Mouse (Mus musculus) neural tube, embryonic 10.5 days (tissue): ENCODE results near the gene Gpam.

ENCODE experiments used
- DNase-seq: peaks from one replicate; pipeline ENCODE4 v3.0.0-alpha.2; 2017; ENCODE audit warnings: low spot score; ENCODE audit errors: extremely low spot score

Gpam gene

DNA sequence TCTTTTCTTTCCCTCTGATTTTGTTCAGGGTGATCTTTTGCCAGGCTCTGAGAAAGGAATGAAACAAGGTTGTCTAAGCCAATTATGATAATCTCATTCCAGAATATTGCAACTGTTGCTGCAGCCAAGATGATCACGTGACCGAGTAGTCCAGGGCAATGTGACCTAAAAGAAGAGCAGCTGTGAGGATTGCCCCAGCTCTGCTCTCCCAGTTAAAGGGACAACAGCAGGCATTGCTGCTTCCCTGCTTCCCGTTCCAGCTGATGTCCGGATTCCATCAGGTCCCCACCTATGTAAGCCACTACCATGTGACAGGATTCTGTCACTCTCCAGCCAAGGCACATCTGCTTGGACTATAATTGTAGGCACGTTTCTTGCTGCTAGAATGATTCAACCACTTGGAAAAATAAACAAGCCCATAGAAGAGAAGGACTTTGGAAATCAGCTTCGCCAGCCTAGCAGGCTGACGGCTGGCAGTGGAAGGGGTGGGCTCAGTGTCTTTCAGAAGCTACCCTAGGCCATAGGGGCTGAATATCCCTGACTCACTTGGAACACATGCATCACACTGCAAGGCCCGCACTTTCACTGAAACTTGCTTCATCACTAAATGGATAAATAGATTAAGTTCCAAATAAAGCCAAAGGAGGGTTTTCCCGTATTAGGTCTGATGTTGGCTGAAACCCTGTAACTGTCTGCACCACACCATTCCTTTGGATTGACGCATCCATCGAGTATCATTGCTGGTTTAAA lies 23.8 kb downstream of the Gpam start:
- DNase-seq, result no peak

DNA sequence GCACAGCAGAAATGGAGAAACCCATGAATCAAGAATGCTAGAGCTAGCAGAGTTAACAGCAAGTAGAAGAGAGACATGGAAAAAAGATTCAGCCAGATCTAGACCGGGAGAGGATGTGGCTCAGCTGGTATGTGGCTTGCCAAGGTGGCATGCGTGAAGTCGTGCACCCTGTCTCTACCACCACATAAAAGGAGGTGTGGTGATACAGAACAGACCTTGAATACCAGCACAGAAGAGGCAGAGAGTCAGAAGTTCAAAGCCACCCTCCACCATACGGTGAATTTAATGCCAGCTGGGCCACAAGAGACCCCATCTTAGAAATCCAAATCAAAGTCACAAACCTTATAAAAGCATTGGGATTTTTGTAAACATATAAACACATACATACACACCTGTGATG lies 25.4 kb downstream of the Gpam start:
- DNase-seq, result no peak

DNA sequence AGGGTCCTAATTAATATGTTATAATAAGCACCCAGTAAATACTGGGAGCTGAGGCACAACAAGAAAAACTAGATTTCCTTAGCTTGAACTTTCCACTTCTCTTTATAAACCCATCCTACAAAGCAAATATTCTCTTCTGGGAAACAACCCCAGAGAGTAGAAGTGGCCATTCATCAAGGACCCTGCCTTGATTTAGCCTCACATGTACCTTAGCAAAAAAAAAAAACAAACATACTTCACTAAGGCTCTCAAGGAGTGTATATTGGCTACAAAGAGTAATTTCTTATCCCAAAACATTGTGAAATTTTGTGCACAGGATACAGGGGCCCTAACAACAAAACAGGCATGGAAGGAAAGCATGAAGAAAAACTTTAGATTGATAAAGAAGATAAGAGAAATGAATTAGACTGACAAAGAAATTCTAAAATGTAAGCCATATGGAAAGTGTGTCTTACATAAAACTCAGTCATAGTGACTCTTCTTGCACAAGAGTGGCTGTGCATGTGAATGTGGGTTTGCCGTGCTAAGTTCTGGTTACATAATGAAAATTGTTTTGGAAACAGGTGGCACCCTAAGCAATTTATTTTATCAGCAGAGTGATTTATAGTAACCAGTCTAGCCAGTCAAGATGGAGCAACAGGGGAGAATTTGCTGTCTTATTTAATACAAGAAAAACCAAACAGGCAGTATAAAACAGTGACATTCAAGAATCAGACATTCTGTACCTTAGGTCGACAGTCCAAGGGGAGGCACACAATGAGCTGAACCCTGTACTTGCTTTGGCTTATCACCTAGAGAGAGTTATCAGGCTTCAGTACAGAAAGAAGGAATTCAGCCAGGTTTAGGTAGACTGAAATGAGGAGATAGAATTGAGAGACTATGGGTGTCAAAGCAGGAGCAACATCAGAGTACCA lies 26.6 kb downstream of the Gpam start:
- no peak for DNase-seq

DNA sequence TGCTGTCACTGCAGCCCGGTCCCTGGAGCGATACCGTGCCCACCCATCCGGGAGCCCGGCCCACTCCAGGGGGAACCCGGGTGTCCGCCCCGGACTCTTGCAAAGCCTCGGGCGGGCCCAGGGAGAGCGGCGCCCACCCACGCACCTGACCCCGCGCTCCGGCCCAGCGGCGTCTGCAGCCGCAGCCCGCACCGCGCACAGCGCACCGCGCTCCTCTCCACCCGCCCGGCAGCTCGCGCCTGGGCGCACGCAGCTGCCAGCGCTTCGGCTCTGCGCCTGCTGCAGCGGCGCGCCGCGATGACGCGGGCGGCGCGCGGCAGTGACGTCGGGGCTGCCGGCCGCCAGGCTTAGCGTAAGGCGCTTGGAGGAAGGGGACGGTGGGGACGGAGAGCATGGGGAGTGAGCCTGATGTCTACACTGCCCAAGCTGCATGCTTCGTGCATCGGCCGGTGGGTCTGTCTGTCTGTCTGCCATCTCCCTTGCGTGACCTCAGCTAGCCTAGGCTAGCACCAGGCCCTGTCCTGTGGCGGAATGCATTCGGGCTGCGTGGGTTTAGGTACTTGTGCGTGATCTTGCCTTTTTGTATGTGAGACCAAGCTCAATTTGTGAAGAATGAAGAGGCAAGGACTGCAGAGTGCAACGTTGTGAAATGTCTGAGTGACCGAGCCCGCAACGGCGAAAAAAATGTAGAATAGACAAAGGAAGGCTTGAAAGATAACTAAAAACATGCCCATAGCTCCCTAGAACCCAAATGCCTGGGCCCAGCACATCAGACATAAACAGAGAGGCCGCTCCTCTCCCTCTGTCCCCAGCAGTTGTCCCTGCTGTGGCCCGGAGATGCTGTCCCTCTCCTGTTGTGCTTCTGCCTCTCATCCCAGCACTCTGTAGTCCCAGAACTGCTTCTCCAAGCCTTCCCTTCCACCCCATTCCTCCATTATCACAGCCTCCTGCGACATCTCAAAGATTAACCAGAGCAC lies 27.6 kb downstream of the Gpam start:
- DNase-seq, result peak; percentile 90

DNA sequence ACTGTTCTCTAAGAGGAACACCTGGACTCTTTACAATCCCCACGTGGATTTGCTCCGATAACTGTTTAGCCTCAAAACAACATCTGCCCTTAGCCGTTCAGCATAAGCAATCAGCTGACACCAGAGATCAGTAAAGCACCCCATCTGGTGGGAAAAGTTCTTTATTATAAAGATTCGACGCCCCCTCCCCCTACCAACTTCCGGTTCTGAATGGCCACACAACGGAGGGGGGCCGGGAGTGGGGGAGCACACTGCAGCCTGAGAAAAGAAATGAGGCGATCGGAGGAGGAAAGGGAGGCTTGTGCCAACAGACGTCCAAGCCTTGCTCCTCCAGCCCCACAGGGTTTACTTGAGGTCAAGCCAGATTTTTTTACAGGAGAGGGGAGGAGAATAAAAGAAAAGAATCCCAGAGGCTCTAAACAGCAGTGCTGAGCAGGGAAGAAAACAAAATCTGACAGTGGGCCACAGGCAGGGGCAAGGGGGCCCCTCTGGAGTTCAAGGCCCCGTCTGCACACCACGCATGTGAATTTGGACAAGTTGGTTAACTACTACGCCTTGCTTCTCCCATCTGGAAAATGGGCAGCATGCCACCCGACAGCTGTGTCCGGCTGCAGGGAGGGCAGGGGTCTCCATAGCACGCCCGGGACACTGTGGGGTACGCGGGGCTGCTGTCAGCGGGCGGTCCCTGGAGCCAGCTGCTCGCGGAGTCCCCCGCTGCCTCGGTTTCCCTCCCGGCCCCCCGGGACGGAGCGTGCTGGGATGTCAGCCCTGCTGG lies 28.4 kb downstream of the Gpam start:
- DNase-seq, result peak; percentile 42

DNA sequence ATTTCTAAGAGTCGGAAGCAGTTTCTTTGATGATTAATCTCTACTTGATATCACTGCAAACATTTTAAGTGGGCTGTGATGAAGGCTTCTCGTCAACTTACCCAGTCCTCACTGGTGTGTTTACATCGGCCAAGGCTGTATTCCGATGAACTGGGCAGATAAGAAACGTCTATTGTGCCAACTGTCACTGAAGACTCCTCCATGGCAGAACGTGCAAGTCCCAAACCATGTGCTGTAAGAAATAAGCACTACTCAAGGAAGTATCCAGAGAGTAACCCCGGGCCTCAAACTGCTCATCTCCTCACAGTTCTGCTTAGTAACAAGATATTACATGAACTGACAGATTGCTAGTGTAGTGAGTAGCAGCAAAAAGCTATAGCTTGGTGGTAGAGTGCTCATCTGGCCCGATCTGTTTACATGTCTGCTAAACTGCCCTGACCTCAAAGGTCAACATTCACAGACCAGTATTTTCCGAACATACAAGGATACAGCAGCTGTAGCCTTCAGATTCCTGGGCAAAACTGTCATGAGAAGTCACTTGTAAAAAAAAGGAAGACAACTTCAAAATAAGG lies 29.6 kb downstream of the Gpam start:
- no peak for DNase-seq

DNA sequence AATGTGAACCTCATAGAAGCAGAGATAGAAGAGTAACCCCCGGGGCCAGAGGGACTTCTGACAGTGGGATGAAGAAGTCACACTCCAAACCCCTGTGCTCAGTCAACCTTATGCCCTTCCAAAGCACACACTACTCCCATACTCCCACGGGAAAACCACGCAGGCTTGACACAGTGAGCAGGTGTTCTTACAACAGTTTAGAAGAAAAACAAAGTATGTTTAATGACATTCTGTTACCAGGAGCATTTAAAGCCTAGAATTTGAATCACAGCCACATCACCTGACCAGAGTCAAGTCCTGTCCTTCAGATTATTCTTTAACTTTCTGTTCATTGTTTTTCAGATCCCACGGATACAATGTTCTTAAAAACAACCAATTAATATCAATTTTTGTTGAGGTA lies 30.4 kb downstream of the Gpam start:
- no peak for DNase-seq

DNA sequence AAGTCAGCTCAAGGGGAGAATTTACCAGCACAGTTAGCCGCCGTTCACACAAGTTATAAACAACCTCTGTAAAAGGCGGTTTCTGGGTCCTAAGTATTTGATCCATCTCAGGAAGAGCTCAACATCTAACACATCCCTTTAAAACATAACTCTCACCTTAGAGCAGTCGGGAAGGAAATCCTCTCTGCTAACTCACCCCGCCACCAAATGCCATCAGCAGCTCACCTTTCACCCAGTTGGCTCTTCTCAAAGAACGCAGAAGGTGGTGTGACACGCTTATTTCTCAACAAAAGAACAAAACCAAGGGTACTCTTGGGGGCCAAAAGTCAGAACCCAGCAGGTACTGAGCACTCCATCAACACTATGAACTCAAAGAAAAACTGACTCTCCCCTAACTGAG lies 31.5 kb downstream of the Gpam start:
- no peak for DNase-seq

DNA sequence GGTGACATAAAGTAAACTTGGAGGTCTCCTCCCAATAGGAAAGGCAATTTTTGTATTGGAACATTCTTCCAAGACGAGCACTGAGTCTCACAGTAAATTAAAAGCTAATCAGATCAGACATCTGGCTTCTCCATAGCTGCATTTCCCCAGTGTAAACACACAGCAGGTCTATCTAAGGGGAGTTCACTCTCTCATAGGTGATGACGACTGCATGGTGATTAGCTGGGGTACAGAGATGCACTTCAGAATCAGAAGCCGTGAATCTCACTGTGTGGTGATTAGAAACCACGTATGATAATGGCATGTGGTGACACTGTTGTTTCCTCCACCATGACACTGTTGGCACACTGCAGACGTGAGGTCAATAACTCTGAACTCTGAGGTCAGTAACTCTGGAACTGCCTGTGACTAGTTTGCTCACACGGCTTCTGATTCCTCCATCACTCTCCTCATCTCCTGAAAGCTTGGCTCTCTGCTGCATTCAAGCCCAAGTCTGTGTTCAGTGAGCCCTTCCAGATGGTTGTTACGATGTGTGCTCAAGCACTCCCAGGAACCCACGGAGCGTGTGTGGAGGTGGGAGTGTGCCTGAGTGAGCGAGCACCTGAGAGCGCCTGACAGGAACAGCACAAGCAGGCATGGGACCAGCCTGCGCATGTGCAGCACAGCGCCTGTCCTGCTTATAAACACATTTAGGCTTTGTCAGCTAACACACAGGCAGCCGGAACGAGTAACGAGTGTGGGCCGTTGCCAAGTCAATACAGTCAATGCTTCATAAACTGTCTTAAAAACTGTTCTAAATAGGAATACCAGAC lies 35.2 kb downstream of the Gpam start:
- no peak for DNase-seq

DNA sequence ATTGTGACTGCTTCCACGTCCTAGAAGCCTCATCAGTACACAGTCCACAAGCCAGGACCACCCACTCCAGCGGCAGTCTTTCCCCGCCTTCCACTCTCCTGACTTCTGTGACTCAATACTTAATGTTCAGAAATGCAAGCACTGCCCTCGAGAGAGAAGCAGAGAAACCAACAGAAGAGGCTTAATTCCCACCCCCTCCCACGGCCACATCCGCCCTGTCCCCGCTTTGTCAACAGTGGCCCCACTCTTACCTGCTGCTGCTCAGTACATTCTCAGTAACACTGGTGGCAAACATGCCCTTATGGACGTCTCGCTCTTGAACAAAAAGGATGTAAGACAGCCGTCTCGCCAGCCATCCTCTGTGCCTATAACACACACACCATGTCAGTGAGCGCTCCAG lies 36.2 kb downstream of the Gpam start:
- no peak for DNase-seq

DNA sequence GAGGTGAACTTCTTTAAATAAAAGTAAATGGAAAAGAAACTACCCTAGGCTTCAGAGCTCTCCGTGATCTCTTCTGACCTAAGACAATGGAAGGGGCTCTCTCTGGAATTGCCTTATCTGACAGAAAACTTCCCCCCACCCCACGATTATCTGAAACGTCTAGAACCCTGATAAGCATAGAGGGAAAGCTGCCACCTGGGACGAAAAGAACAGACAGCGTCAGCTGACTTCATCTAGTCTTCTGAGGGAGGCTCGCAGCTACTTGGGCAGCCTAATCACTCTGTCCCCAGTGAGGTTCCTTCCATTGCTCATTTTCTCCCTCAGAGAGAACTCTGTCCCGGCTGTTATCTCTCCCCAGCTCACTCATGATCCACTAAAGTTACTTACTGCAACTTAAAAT lies 36.9 kb downstream of the Gpam start:
- DNase-seq, result no peak

DNA sequence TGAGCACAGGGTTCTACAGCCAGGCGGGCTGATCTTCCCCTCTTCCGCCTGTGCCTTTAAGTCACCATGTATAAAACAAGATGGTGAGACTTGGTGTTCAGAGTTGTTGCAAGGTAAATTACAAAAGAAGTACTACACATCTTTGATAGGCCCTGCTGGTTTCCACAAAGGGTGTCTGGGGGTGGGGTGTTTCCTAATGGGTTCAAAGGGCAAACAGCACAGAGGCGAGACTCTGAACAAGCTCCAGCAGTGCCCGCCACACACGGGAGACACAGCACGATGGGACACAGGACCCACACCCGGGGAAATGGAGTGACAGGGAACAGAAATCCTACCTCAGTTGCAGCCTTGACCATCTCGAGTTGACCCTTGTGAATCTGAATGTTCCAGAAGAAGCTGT lies 39.3 kb downstream of the Gpam start:
- DNase-seq, result no peak

DNA sequence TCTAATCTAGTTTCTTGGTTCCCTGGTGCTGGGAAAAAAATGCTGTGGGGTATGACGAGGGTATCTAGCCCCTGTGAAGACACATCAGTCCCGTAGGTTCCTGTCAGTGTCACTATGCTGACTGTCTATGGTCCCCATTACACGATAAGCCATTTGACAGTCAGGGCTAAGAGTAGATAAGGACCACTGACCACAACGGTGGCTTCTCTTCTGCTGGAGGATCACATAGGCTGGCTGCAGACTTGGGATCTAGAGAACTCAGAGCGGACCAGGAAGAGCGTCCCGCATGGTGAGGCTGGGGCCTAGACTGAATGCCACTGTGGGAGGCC lies 41.2 kb downstream of the Gpam start:
- no peak for DNase-seq

DNA sequence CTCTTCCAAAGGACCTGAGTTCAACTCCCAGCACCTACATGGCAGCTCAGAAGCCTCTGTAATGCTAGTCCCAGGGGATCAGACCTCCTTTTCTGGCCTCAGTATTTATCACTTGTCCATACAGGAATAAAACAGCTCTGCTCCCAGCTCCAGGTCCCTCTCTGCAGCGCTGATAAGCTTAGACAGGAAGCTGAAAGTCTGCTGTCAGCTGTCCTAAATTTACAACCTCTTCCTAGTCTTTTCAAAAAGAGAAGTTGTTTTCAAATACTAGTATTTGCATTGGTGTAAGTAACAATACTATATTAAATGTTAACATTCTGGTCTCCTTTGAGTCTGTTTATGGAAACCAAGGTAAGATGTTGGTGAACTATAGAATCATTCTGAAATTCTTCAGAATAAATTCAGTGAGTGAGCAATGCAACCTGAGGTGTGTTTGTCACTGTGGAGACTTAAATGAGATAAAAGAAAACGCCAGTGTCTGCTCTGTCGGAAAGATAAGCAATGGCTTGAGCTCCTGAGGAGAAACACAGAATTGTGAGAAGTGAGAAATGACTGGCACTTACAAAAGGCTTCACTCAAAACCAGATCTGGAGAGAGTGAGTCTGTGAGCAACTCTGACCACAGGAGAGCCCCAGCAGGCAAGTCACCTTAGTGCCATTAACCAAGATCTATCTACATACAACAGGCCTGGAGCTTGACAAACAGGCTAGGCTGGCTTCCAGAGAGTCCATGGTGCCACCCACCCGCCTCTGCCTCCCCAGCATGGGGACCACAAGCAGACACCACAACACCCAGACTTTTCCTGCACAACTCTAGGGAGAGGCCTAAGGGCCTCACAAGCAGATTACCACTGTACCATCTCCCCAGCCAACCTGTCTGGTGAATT lies 41.8 kb downstream of the Gpam start:
- DNase-seq, result no peak

DNA sequence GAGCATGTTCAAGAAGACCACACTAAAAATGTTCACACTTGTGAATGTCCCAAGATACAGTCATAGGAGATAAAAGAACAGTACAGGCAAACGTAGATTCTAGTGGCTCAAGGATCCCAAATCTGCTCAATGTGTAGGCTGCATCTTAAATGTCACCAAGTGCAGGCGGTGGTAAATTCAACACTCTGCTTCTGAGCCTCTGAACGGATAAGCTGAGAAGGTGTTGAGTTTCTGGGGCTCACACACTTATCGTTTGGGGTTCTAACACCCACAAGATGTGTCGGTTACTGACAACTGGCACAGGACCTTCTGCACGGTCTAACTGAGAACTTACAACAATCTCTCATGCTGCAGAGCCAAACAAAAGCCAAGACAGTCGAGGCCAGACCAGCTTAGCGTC lies 50.2 kb downstream of the Gpam start:
- DNase-seq, result no peak

DNA sequence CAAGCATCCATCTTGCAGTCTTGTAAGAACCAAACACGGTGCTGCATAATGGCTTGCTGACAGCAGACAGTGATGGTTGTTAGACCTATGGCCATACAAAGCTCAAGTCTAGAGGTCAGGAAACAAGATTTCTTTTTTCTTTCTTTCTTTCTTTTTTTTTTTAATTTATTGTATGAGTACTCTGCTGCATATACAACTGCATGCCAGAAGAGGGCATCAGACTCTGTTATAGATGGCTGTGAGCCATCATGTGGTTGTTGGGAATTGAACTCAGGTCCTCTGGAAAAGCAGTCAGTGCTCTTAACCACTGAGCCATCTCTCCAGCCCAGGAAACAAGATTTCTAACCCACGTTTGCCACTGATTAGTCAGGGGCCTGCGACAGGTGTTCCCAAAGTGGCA lies 54.0 kb downstream of the Gpam start:
- no peak for DNase-seq

DNA sequence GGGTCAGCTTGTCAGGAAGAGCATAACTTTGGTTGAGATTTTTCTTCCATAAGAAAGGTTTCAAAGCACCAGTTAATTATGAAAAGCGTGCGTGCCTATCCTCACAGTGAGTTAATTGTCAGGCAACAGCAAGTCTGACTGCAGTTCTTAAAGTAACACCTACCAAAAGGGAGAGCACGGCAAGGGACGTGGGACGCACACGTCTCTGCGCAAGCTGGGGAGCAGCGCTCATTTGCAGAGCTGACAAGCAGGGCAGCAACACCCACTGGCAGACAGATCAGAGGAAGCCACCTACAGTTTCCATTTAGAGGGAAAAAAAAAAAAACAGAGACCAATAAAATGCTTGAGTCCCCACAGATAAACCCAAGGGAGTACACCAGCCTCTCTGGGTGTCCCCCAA lies 58.0 kb downstream of the Gpam start:
- no peak for DNase-seq

DNA sequence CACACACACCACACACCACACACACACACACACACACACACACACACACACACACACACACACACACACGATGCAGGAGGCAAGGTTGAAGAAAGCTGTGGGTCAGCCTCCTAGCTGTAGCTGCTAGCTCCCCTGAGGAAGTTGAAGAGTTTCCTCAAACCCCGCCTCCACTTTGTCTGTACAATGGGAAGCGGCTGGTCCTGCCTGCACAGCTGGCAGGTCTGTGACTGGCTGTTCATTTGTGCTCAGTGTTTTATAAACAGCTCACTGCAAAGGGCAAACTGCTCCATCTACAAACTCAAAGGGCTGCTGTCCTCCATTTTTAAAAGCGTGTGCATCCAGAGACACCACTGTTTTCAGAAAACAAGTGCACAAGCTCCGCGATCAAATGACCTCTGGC lies 63.8 kb downstream of the Gpam start:
- DNase-seq, result no peak

DNA sequence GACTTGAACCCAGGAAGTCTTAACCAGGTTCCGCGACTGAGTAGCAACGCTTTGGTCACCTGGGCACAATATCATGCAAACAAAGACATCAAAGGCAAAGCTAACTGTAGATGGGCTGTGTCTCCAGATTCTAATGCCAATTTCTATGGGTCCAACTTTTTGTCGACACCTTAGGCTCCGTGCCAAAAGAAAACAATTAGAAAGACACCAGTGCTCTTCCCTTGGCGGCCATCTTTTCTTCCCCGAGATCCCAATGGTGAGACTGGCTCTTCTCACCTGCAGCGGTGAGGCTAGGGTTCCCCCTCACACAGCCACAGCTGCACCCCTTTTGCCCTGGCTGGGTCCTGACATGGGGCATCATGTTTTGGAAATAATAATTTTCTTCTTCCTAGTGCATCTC lies 64.5 kb downstream of the Gpam start:
- DNase-seq, result no peak
